ENCODE assay signal across 19 mouse cellular contexts in the genomic region with DNA sequence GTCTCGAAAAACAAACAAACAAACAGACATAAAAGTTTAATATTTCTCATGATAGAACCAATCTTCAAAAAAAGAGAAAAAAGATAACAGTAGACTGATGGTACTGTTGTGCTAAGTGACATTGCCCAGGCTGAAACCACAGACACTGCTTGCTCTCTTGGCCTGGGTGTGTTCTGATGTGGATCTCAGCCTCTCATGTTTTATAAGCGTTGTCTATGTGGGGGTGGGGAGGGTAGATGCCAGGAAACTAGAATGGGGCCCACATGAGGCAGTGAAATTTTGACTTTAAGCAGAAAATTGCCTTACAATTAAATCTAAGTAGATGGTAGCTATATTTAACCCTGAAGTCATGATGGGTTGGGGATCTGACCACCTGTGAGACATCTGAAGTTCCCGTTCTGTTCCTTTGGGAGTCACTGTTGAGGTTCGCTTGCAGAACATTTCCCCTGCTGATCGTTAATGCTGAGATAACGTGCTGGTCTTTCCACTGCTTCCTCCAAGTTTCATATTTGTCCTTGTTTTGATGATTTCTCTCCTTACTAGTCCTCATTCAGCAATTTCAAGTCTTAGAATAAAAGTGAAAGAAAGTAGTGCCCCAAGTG. TPM values are rescaled to one million over a fixed set of nuclear protein-coding genes. Genes with fewer than 3 reads are reported as not detected.
DNase-seq lines count a peak whose midpoint lies in the region; TF ChIP-seq lines count a peak whose summit lies in the region.
"Had no signal": no experiment of that assay in that cellular context is flagged by ENCODE, and none has a peak within 500 bp of the region (broad histone marks: within the 10 kb centered on the region; RNA-seq: fewer than 3 reads in every experiment).

No protein-coding gene starts in this region.

- H3K36me3 ChIP-seq in splenic B cell, adult 2 months (ENCODE audit: control insufficient read depth, insufficient read depth, low read length, poor library complexity, severe bottlenecking), result peaks cover 20% of the 10 kb centered on the region

- no peak overlapping the region for H3K4me3 ChIP-seq in layer of hippocampus, adult 2 months
- H3K4me3 ChIP-seq: embryonic facial prominence, embryonic 12.5 days; forebrain, embryonic 15.5 days; heart, embryonic 13.5 days had no signal

- H3K27ac ChIP-seq in layer of hippocampus, adult 2 months, result 0 out of 2 replicates have a peak overlapping the region, but pooled peaks have one; percentile 39
- H3K27ac ChIP-seq: embryonic facial prominence, embryonic 12.5 days; forebrain, embryonic 15.5 days; heart, embryonic 13.5 days had no signal

- H3K27me3 ChIP-seq in splenic B cell, adult 2 months (ENCODE audit: control insufficient read depth, insufficient read depth, low read length, poor library complexity, severe bottlenecking), result no peaks in the 10 kb centered on the region
- H3K27me3 ChIP-seq: embryonic facial prominence, embryonic 12.5 days; forebrain, embryonic 15.5 days; heart, embryonic 13.5 days had no signal

- no peak for TF ChIP-seq CTCF in layer of hippocampus, adult 2 months (conservative IDR thresholded peaks at IDR 0.05)

- no peak for DNase-seq in layer of hippocampus, adult 2 months (ENCODE audit: low spot score in 2 of 2)
- DNase-seq in layer of hippocampus, adult 11-12 months (ENCODE audit: low spot score), result no peak
- peak; percentile 41 for DNase-seq in thymus, postnatal 0 days (ENCODE audit: low spot score)
- DNase-seq in thymus, postnatal 10 days (ENCODE audit: low spot score in 2 of 2), result no peak
- DNase-seq in T-cell, adult 2 months (ENCODE audit: low spot score), result peak; percentile 53
- DNase-seq in splenic B cell, adult 2 months (ENCODE audit: low read depth, low spot score), result peak; percentile 44
- no peak for DNase-seq in right cerebral cortex, postnatal 14 days
- DNase-seq in MN1 (ENCODE audit: low spot score), result no peak
- DNase-seq: adrenal gland, postnatal 14 days; B cell, adult 2 months; cerebellum, adult 11-12 months; cerebellum, adult 9-10 months; cerebellum, postnatal 25 days; gastrocnemius, postnatal 36 days; heart, adult 11 months; heart, postnatal 36 days had no signal

RNA-seq across cellular contexts. Expression of a gene that starts 16.5 kb away (rescaled TPM):
- total RNA-seq in layer of hippocampus, adult 2 months (2021), result 100 to 1,000 TPM; 107 to 108 TPM
- polyA plus RNA-seq in thymus, postnatal 0 days (2015; fragmentation: Nextera tagmentation; extraction: Ambion mirVana), result 80.0 and 80.8 TPM in 2 replicates

RNA-seq across cellular contexts. Expression of a gene that starts 17.4 kb away (rescaled TPM):
- total RNA-seq in layer of hippocampus, adult 2 months (2021), result 10 to 100 TPM; 46.9 to 50.4 TPM
- 67.8 and 68.4 TPM in 2 replicates for polyA plus RNA-seq in thymus, postnatal 0 days (2015; fragmentation: Nextera tagmentation; extraction: Ambion mirVana)

Comparison
In these comparisons a context has a peak if more than half of its experiments do, and no peak if none do; other contexts are left out.
1. DNase-seq: peak in thymus, postnatal 0 days (single experiment), T-cell, adult 2 months (single experiment) and splenic B cell, adult 2 months (single experiment); none in layer of hippocampus, adult 2 months (0 of 2), layer of hippocampus, adult 11-12 months (single experiment), thymus, postnatal 10 days (0 of 2), right cerebral cortex, postnatal 14 days (single experiment) and MN1 (single experiment).